Mouse (Mus musculus): Measurements from ENCODE around the gene Kalrn.

GRCm38 (mm10) chr16:33990712-33991111, 582.6 kb downstream of the Kalrn start:
- TF ChIP-seq CTCF (conservative IDR thresholded peaks at IDR 0.05; ENCODE audit: low read length) (no peak), POU5F1 (IDR thresholded peaks at IDR 0.05; ENCODE audit: borderline replicate concordance, low read length) (no peak)

All from E14TG2a.4 (cell line).